Mouse (Mus musculus): ENCODE data around the gene Slc25a12.

GRCm38 (mm10) chr2:71350904-71351726, 16.4 kb downstream of the Slc25a12 start:
- TF ChIP-seq POLR2A (IDR thresholded peaks at IDR 0.05; ENCODE audit: control insufficient read depth, extremely low read depth, insufficient read depth, low read length, poor library complexity) (no peak), CTCF (IDR thresholded peaks at IDR 0.05; ENCODE audit: borderline replicate concordance, control insufficient read depth, extremely low read depth, insufficient read depth, low read length, poor library complexity) (no peak)

All from thymus, adult 2 months (tissue).